Mouse (Mus musculus) embryonic facial prominence, embryonic 14.5 days (tissue): Measurements from ENCODE around the gene Itga1. TPM values are rescaled to one million over a fixed set of nuclear protein-coding genes. Genes with fewer than 3 reads are reported as not detected.

ENCODE experiments used
- ATAC-seq: fragments of 200-750 bp; cut with Nextera tagmentation; 2 replicates; pipeline ENCODE4 v1.8.0; 2017; ENCODE audit warnings: low read depth, moderate number of reproducible peaks, moderate TSS enrichment
- DNase-seq: peaks from one replicate; pipeline ENCODE4 v3.0.0-alpha.2; 2015; ENCODE audit warnings: low spot score
- H3K27ac ChIP-seq: fragments of 300-500 bp; sonication (generic); replicated peaks from 2 replicates; pipeline ENCODE4 v1.5.1; 2014; ENCODE audit warnings: low read depth, mild to moderate bottlenecking, low read length, moderate library complexity
- H3K27me3 ChIP-seq: fragments of 300-500 bp; sonication (generic); replicated peaks from 2 replicates; pipeline ENCODE4 v1.6.1; 2014; ENCODE audit warnings: low read length; ENCODE audit not compliant: control insufficient read depth, insufficient read depth
- H3K36me3 ChIP-seq: fragments of 300-500 bp; sonication (generic); 2 replicates; pipeline ENCODE4 v1.6.1; 2014; ENCODE audit warnings: low read length, mixed read lengths; ENCODE audit not compliant: control insufficient read depth, insufficient read depth
- H3K4me1 ChIP-seq: fragments of 300-500 bp; sonication (generic); 2 replicates; pipeline ENCODE4 v1.6.1; 2014; ENCODE audit warnings: antibody characterized with exemption, low read length; ENCODE audit not compliant: control insufficient read depth, insufficient read depth
- H3K4me2 ChIP-seq: fragments of 300-500 bp; sonication (generic); 2 replicates; pipeline ENCODE4 v1.6.1; 2014; ENCODE audit warnings: low read depth, mild to moderate bottlenecking, low read length, moderate library complexity, mixed read lengths
- H3K4me3 ChIP-seq: fragments of 300-500 bp; sonication (generic); 2 replicates; pipeline ENCODE4 v1.5.1; 2014; ENCODE audit warnings: low read depth, mild to moderate bottlenecking, low read length
- H3K9ac ChIP-seq: fragments of 300-500 bp; sonication (generic); 2 replicates; pipeline ENCODE4 v1.6.1; 2014; ENCODE audit warnings: low read depth, mild to moderate bottlenecking, low read length, moderate library complexity, mixed read lengths
- H3K9me3 ChIP-seq: fragments of 300-500 bp; sonication (generic); 2 replicates; pipeline ENCODE4 v1.6.1; 2016; ENCODE audit warnings: low read length; ENCODE audit not compliant: control insufficient read depth
- WGBS: fragments of 180-500 bp; shearing (Covaris S2); extraction: QIAGEN DNeasy Blood & Tissue Kit; methylation state at CpG from one replicate; pipeline ENCODE4 v1.1.7; 2014; 5-methylcytosine and 5-hydroxymethylcytosine counted together
- polyA plus RNA-seq: library from polyadenylated mRNA; unstranded; fragments of >200 nt; fragmentation: Nextera tagmentation; extraction: Ambion mirVana; gene quantifications from 2 replicates; pipeline ENCODE4 v1.2.1, GENCODE M21; 2014

The Itga1 gene
- polyA plus RNA-seq, 1 experiment from 2014 or later = 12.6 TPM

- Histone ChIP-seq H3K4me2 (no peak overlapping the region), H3K36me3 (peaks cover 19% of the 10 kb centered on the region), H3K4me3 (no peak overlapping the region), H3K4me1 (peaks cover 8% of the 10 kb centered on the region), H3K27me3 (no peaks in the 10 kb centered on the region), H3K27ac (no peak overlapping the region), H3K9ac (no peak overlapping the region), H3K9me3 (peaks cover 7% of the 10 kb centered on the region; the same call in 1 of the 2 replicates)
- DNase-seq (no peak), ATAC-seq (no peak)
- 74% methylated on average over 3 of the region's 3 CpGs for WGBS
Measured at GRCm38 (mm10) chr13:115091511-115091910, 10.3 kb downstream of the Itga1 start.

- H3K36me3 ChIP-seq = peaks cover 22% of the 10 kb centered on the region
- H3K9me3 ChIP-seq = peaks cover 7% of the 10 kb centered on the region; the same call in 1 of the 2 replicates
- H3K4me1 ChIP-seq = peaks cover 8% of the 10 kb centered on the region
- H3K27me3 ChIP-seq = no peaks in the 10 kb centered on the region
- DNase-seq (no peak), ATAC-seq (no peak)
- peak overlapping the region; percentile 65 for H3K4me3 ChIP-seq
- peak overlapping the region; percentile 86; the same call in 1 of the 2 replicates for H3K9ac ChIP-seq
- peak overlapping the region; percentile 91 for H3K27ac ChIP-seq
- peak overlapping the region; percentile 82 for H3K4me2 ChIP-seq
- 49% methylated on average over 9 of the region's 9 CpGs for WGBS
Measured at GRCm38 (mm10) chr13:115090977-115091445, 10.8 kb downstream of the Itga1 start.

DNA sequence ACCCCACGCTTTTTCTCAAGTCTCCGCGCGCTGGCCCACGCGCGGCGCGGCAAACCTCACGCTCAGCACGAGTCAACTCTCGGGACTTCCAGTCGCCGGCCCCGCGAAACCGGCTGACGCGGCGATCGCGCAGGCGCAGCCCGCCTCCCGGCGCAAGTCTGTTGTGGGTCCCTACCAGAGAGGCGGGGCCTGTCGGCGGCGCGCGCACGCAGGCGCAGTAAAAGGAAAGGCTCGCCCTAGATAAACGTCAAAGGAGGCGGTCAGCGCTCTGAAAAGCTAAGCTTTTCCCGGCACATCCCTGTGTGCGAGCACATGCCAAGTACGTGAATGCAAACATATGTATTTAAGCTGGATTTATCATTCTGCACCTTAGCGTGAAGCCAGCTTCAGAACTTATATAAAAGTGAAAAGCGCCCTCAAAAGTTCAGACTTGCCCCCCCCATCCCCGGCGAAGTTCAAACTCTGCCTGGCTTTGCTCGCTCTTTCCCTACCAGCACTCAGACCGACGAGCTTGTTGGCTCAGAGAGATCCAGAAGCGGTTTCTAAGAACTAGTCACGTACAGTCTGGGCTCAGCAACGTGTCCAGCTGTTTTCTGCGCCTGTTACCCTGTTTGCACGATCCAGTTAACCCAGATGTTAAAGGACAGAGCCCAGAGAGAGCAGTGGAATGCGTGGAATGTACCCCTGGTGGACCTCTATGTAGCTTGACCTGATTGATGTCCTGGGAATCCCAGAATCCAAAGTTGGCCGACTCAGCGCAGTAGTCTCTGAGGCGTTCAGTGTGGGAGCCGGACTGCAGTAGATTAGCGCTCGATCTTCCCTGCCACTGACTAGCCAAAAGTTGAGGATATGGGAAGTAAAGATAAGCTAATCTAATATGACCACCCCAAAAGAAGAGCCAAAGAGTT, 11.4 kb downstream of the Itga1 start, which contains the start of gene Pelo:
Pelo (minus strand) TSS at position 118 of the 908 bp plus-strand sequence.
- peak; percentile 96 for DNase-seq
- peaks cover 8% of the 10 kb centered on the region for H3K4me1 ChIP-seq
- peak within 1 kb of the TSS; percentile 86 for H3K9ac ChIP-seq
- peak; percentile 96 for ATAC-seq
- H3K27me3 ChIP-seq = no peaks in the 10 kb centered on the region
- peaks cover 7% of the 10 kb centered on the region; the same call in 1 of the 2 replicates for H3K9me3 ChIP-seq
- WGBS = under 1% methylated on average over 53 of the region's 60 CpGs
- H3K4me2 ChIP-seq = peak within 1 kb of the TSS; percentile 82
- peaks cover 26% of the 10 kb centered on the region for H3K36me3 ChIP-seq
- peak within 1 kb of the TSS; percentile 65 for H3K4me3 ChIP-seq
- H3K27ac ChIP-seq = peak within 1 kb of the TSS; percentile 91

DNA sequence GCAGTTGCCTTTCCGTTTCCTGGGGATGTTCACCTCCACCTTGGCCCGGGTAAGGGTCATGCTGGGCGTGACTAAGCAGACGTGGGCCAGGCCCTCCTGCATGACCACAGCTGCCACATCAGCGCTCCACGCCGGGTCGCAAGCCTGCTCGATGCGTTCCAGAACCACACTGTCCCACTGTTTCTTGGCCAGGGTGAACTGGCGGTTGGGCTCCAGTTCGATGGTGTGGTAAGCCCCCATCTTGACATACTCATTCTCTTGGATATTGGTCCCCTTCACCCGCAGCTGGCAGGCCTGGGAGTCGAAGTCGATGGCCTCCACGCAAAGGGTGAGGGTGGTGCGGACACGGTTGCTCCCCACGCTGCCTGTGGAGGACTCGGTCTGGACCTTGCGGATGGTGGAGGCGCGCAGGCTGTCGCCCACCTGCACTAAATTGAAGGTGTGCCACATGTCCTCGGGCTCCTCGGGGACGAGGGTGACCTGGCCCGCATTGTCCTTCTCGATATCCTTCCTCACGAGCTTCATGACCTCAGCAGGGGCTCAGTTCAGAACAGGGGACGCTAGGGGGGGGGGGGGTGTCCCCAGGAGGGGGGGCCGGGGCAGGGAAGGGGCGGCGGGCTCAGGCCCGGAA, 12.3 kb downstream of the Itga1 start:
- 4% methylated on average over 26 of the region's 35 CpGs for WGBS
- H3K4me2 ChIP-seq = peak overlapping the region; percentile 82
- peak overlapping the region; percentile 65 for H3K4me3 ChIP-seq
- H3K27ac ChIP-seq = peak overlapping the region; percentile 91
- peak; percentile 51 for ATAC-seq
- H3K36me3 ChIP-seq = peaks cover 26% of the 10 kb centered on the region
- peak overlapping the region; percentile 86 for H3K9ac ChIP-seq
- no peaks in the 10 kb centered on the region for H3K27me3 ChIP-seq
- H3K9me3 ChIP-seq = peaks cover 7% of the 10 kb centered on the region; the same call in 1 of the 2 replicates
- H3K4me1 ChIP-seq = peaks cover 8% of the 10 kb centered on the region
- peak; percentile 15 for DNase-seq

- WGBS = 53% methylated on average over 11 of the region's 11 CpGs
- H3K27ac ChIP-seq = no peak overlapping the region
- ATAC-seq = no peak
Measured at GRCm38 (mm10) chr13:115089020-115089394, 12.8 kb downstream of the Itga1 start.

DNA sequence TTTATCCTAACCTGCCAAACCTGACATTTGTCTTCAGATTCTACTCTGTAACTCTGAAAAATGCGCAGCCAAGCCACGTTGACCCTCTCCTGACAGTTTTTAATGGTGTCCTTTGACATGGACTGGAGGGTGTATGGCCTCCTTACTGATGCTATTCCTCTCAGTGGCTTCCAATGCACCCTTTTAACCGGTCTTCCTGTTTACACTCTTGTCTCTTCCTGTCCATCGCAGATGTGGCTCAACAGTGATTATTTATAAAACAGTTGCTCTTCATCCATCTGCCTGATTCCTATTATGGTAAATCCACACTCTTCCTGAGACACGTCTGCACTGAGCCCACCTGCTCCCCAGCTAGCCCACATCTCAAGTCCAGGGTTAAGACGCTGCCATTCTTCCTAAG, 15.8 kb downstream of the Itga1 start:
- DNase-seq = no peak
- peaks cover 26% of the 10 kb centered on the region for H3K36me3 ChIP-seq
- H3K9ac ChIP-seq = no peak overlapping the region
- 82% methylated on average over 6 of the region's 6 CpGs for WGBS
- H3K4me1 ChIP-seq = peaks cover 5% of the 10 kb centered on the region
- H3K4me2 ChIP-seq = no peak overlapping the region
- H3K4me3 ChIP-seq = no peak overlapping the region
- peaks cover 7% of the 10 kb centered on the region; the same call in 1 of the 2 replicates for H3K9me3 ChIP-seq
- no peak for ATAC-seq
- no peaks in the 10 kb centered on the region for H3K27me3 ChIP-seq
- H3K27ac ChIP-seq = no peak overlapping the region

More at GRCm38 (mm10) chr13:115089020-115089394, 12.8 kb downstream of the Itga1 start:
- Histone ChIP-seq H3K9ac (peak overlapping the region; percentile 86), H3K4me2 (peak overlapping the region; percentile 82), H3K4me3 (peak overlapping the region; percentile 65), H3K4me1 (peaks cover 8% of the 10 kb centered on the region), H3K36me3 (peaks cover 26% of the 10 kb centered on the region), H3K9me3 (peaks cover 7% of the 10 kb centered on the region; the same call in 1 of the 2 replicates), H3K27me3 (no peaks in the 10 kb centered on the region)
- DNase-seq = no peak

DNA sequence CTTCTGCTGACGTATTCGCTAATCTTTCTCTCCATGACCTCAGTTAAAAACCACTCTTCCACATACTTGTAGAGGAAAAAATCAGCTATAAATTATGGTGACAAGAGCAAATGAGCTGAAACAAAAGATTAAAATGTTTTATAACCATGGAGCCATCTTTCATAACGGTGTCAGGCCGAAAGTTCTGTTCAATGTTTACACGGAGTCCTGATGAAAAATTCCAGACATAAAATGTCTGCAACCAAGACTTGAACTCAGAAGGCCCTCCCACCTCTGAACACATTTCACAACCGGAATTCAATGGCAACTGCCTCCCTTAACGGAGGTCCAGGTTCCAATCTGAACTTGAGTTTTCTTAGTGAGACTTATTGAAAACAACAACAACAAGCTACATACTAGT, 19.4 kb downstream of the Itga1 start:
- DNase-seq = no peak
- no peak overlapping the region for H3K4me2 ChIP-seq
- 88% methylated on average over 7 of the region's 7 CpGs for WGBS

GRCm38 (mm10) chr13:115079996-115080585, 21.7 kb downstream of the Itga1 start:
- Histone ChIP-seq H3K4me2 (no peak overlapping the region), H3K9me3 (no peaks in the 10 kb centered on the region), H3K4me3 (no peak overlapping the region), H3K27ac (no peak overlapping the region), H3K4me1 (no peaks in the 10 kb centered on the region), H3K9ac (no peak overlapping the region), H3K27me3 (no peaks in the 10 kb centered on the region), H3K36me3 (no peaks in the 10 kb centered on the region)
- 80% methylated on average over 3 of the region's 3 CpGs for WGBS
- ATAC-seq = no peak
- no peak for DNase-seq

More for the DNA sequence above, 19.4 kb downstream of the Itga1 start:
- H3K4me1 ChIP-seq = no peaks in the 10 kb centered on the region
- peaks cover 12% of the 10 kb centered on the region for H3K36me3 ChIP-seq
- no peaks in the 10 kb centered on the region for H3K27me3 ChIP-seq
- no peak for ATAC-seq
- H3K9ac ChIP-seq = no peak overlapping the region
- no peak overlapping the region for H3K27ac ChIP-seq
- H3K9me3 ChIP-seq = no peaks in the 10 kb centered on the region
- H3K4me3 ChIP-seq = no peak overlapping the region
